Mouse (Mus musculus) ES-Bruce4 (cell line): Measurements from ENCODE around the gene Mier3.

Source experiments
- CTCF ChIP-seq: IDR thresholded peaks from one replicate; pipeline ENCODE4 v1.8.1; 2011; ENCODE audit warnings: low read depth, low read length
- POLR2A ChIP-seq: IDR thresholded peaks from one replicate; pipeline ENCODE4 v1.8.1; 2011; ENCODE audit warnings: low read length; ENCODE audit not compliant: insufficient read depth

DNA sequence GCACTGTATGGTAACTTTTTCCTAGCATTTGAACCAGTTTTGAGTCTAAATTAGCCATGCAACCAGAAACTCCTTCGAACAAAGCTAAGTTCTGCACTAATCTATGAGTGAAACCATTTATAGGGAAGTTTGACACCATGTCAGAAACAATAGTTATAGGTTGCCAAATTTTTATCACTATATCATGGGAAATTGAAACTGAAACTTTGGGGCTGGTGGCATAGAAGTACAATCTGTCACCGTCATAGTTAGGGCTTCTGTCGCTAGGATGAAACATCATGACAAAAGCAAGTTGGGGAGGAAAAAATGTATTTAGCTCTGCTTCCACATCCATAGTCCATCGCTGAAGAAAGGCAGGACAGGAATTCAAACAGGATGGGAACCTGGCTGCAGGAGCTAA is 25.5 kb upstream of the Mier3 start:
- TF ChIP-seq CTCF (no peak), POLR2A (no peak)
